Mouse (Mus musculus): ENCODE results near the gene Insr. TPM values are rescaled to one million over a fixed set of nuclear protein-coding genes. Genes with fewer than 3 reads are reported as not detected.

The Insr gene
- polyA plus RNA-seq, 1 experiment from 2014 or later: 37.9 TPM

DNA sequence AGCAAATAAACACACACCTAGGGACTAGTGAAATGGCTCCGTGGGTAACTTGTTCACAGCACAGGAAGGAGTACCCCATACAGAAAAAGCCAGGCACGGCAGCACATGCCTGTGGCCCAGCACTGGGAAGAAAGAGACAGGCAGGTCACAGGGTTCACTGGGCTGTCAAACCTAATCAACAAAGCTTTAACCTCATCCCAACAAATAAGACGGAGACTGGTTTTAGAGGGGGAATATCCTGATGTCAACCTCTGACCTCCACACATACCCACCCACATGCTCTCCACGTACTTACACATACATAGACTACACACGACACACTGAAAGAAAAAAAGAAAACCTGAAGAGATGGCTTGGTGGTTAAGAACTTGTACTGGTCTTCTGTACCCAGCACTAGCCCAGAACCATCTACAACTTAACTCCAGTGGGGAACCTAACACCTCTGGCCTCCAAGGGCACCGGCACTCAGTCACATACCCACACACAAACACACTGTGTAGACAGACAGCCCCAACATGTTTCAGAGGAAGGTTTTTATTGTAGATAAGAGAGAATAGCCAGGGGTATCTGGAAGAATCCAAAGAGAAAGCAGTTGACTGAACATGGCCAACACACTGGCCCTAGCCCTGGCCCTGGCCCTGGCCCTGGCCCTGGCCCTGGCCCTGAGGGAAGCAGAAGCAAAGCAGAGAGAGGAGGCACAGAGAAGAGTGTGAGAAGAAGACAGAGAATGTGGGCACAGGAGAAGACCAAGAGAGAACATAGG, 12.6 kb downstream of the Insr start:
- Histone ChIP-seq H3K9ac (ENCODE audit: low read length) (no peak overlapping the region), H3K4me2 (ENCODE audit: low read depth, severe bottlenecking) (no peak overlapping the region), H3K36me3 (ENCODE audit: control insufficient read depth, insufficient read depth, low read length) (no peaks in the 10 kb centered on the region), H3K27ac (replicated peaks; ENCODE audit: low read depth, low read length) (no peak overlapping the region), H3K27me3 (ENCODE audit: control insufficient read depth, insufficient read depth, low read length) (no peaks in the 10 kb centered on the region), H3K9me3 (ENCODE audit: control insufficient read depth, low read length) (no peaks in the 10 kb centered on the region), H3K4me1 (ENCODE audit: control insufficient read depth, insufficient read depth, low read length) (no peaks in the 10 kb centered on the region), H3K4me3 (ENCODE audit: low read depth, low read length) (no peak overlapping the region)
- 63% methylated on average over 6 of the region's 6 CpGs for WGBS
- DNase-seq (ENCODE audit: low spot score) (no peak), ATAC-seq (ENCODE audit: insufficient number of reproducible peaks, low FRiP score, low TSS enrichment, low read depth) (no peak)

DNA sequence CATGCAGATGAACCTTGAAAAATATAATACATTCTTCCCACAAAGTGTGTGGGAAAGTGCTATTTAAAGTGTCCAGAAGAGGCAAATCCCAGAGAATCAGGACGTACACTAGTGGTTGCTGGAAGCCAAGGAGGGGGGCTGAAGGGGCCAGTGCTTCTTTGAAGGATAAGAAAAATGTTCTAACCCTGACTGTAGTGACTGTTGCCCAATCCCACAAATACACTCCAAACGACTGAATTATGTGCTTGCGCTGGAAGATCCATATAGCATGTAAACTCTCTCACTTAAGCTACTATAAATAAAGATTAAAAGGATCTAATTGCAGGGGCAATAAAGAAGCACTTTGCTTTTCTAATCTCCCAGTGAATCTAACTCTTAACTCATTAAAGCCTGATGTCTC, 14.2 kb downstream of the Insr start:
- Histone ChIP-seq H3K4me2 (ENCODE audit: low read depth, severe bottlenecking) (no peak overlapping the region), H3K36me3 (ENCODE audit: control insufficient read depth, insufficient read depth, low read length) (no peaks in the 10 kb centered on the region), H3K27me3 (ENCODE audit: control insufficient read depth, insufficient read depth, low read length) (no peaks in the 10 kb centered on the region), H3K27ac (replicated peaks; ENCODE audit: low read depth, low read length) (no peak overlapping the region), H3K9ac (ENCODE audit: low read length) (no peak overlapping the region), H3K9me3 (ENCODE audit: control insufficient read depth, low read length) (no peaks in the 10 kb centered on the region), H3K4me3 (ENCODE audit: low read depth, low read length) (no peak overlapping the region), H3K4me1 (ENCODE audit: control insufficient read depth, insufficient read depth, low read length) (no peaks in the 10 kb centered on the region)
- DNase-seq (ENCODE audit: low spot score) (no peak), ATAC-seq (ENCODE audit: insufficient number of reproducible peaks, low FRiP score, low TSS enrichment, low read depth) (no peak)
- 48% methylated on average over 3 of the region's 3 CpGs for WGBS

DNA sequence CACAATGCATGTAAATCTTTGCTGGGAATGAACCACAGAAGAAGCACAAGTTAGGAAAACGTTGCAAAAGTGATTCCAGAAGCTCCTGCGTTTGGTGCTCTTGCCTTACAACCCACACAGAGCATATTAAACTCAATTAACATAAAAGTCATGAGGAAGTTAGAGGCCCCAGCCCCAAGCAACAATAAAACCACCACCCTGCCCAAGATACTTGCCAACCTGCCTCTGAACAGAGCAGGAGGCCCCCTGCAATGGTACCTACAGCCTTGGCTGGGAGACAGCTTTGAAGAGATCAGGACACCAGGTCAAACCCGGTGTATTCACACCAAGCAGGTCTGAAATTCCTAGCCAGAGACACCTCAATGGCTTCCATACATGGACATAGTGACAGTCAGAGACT, 16.6 kb downstream of the Insr start:
- no peaks in the 10 kb centered on the region for H3K9me3 ChIP-seq (ENCODE audit: control insufficient read depth, low read length)
- 81% methylated on average over 3 of the region's 3 CpGs for WGBS
- no peak for DNase-seq (ENCODE audit: low spot score)

DNA sequence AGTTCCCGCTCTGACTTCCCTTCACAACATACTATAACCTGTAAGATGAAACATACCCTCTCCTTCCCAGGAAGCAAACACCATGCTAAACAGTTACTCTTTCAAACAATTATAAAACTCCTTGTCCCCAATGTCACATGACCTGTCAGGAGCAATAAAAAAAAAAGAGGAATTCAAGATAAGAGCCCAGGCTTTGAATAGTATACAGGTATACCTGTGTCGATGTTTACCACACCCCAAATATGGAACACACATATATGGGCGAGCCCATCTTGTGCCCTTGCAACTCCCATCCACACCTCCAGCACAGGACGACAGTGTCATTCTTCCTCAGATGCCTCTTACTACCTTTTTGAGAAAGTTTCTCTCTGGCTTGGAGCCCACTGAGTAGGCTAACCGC, 18.3 kb downstream of the Insr start:
- Histone ChIP-seq H3K27me3 (ENCODE audit: control insufficient read depth, insufficient read depth, low read length) (no peaks in the 10 kb centered on the region), H3K9ac (ENCODE audit: low read length) (no peak overlapping the region), H3K36me3 (ENCODE audit: control insufficient read depth, insufficient read depth, low read length) (peaks cover 3% of the 10 kb centered on the region; the same call in 1 of the 2 replicates), H3K27ac (replicated peaks; ENCODE audit: low read depth, low read length) (no peak overlapping the region), H3K4me3 (ENCODE audit: low read depth, low read length) (no peak overlapping the region), H3K4me2 (ENCODE audit: low read depth, severe bottlenecking) (no peak overlapping the region), H3K4me1 (ENCODE audit: control insufficient read depth, insufficient read depth, low read length) (no peaks in the 10 kb centered on the region), H3K9me3 (ENCODE audit: control insufficient read depth, low read length) (no peaks in the 10 kb centered on the region)
- WGBS: 95% methylated on average over 5 of the region's 5 CpGs
- DNase-seq (ENCODE audit: low spot score): no peak
- ATAC-seq (ENCODE audit: insufficient number of reproducible peaks, low FRiP score, low TSS enrichment, low read depth): no peak

More for the DNA sequence above, 16.6 kb downstream of the Insr start:
- ATAC-seq (ENCODE audit: insufficient number of reproducible peaks, low FRiP score, low TSS enrichment, low read depth): no peak
- no peak overlapping the region for H3K27ac ChIP-seq (replicated peaks; ENCODE audit: low read depth, low read length)
- H3K9ac ChIP-seq (ENCODE audit: low read length): no peak overlapping the region
- no peaks in the 10 kb centered on the region for H3K27me3 ChIP-seq (ENCODE audit: control insufficient read depth, insufficient read depth, low read length)
- H3K4me3 ChIP-seq (ENCODE audit: low read depth, low read length): no peak overlapping the region
- no peak overlapping the region for H3K4me2 ChIP-seq (ENCODE audit: low read depth, severe bottlenecking)
- peaks cover 1% of the 10 kb centered on the region; the same call in 1 of the 2 replicates for H3K36me3 ChIP-seq (ENCODE audit: control insufficient read depth, insufficient read depth, low read length)
- no peaks in the 10 kb centered on the region for H3K4me1 ChIP-seq (ENCODE audit: control insufficient read depth, insufficient read depth, low read length)

DNA sequence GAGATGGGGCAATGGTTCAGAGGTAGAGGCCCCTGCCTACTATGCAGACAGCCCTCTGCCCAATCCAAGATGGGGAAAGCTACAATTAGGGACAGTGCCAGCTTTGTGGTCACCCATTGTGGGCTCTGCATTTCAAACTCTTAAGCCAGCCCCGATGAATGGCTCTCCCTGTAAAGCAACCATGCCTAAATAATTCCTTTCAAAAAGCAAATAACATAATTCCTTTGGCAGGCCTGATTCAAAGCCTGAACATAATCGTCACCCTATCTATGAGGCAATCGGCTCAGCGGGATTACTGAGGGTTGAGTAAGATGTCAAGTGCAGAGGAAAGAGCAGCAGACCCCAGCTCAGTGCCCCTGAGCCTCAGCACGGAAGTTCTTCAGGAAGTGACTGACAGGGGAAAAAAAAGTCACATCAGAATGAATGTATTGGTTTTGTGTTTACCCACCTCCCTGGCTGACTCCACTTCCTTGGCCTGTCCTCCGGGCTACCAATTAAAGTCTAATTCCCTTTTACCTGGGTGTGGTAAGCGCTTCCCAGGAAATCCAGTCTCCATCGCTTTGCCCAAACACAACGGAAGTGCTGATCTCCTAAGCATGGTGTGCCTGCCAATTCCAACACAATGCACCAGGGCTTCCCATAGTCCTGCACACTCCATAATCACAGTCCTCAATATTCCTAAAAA, 19.1 kb downstream of the Insr start:
- H3K27me3 ChIP-seq (ENCODE audit: control insufficient read depth, insufficient read depth, low read length): no peaks in the 10 kb centered on the region
- no peaks in the 10 kb centered on the region for H3K4me1 ChIP-seq (ENCODE audit: control insufficient read depth, insufficient read depth, low read length)
- H3K4me3 ChIP-seq (ENCODE audit: low read depth, low read length): no peak overlapping the region
- no peak for ATAC-seq (ENCODE audit: insufficient number of reproducible peaks, low FRiP score, low TSS enrichment, low read depth)
- H3K4me2 ChIP-seq (ENCODE audit: low read depth, severe bottlenecking): no peak overlapping the region
- H3K9me3 ChIP-seq (ENCODE audit: control insufficient read depth, low read length): no peaks in the 10 kb centered on the region
- no peak for DNase-seq (ENCODE audit: low spot score)
- WGBS: 86% methylated on average over 9 of the region's 9 CpGs
- no peak overlapping the region for H3K27ac ChIP-seq (replicated peaks; ENCODE audit: low read depth, low read length)
- H3K9ac ChIP-seq (ENCODE audit: low read length): no peak overlapping the region
- peaks cover 3% of the 10 kb centered on the region; the same call in 1 of the 2 replicates for H3K36me3 ChIP-seq (ENCODE audit: control insufficient read depth, insufficient read depth, low read length)

DNA sequence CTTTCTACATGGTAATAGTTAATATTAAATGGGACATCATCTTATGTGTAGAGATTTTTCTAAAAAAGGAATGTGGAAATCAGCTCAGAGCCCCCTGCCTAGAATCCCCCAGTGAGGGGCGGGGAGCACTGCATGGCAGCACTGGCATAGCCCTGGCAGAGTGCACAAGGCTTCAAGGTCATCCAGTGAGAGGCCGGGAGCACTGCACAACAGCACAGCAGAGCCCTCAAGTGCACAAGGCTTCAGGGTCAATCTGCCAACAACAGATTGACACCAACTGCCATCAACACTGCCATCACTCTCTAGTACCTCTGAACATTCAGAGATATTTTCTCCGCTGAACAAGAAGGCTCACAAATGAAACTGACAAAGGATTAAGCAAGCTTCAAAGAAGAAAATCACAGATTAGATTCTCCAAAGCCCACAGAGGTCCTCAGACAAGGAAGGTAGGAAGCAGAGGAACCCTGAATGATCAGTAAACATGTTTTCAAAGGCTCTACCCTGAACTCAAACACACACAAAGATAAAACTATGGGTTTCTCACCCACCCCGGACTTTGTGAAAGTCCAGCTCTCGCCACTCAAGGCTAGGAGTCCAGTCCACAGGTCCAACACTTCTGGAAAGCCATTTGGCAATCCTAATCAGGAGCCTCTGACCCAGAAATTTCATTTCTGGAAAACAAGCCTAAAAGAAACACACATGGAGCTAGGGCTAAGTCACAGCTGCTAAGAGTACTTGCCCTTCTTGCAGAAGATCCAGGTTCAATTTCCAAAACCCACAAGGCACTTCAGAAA, 23.1 kb downstream of the Insr start:
- peaks cover 5% of the 10 kb centered on the region; the same call in 1 of the 2 replicates for H3K36me3 ChIP-seq (ENCODE audit: control insufficient read depth, insufficient read depth, low read length)

DNA sequence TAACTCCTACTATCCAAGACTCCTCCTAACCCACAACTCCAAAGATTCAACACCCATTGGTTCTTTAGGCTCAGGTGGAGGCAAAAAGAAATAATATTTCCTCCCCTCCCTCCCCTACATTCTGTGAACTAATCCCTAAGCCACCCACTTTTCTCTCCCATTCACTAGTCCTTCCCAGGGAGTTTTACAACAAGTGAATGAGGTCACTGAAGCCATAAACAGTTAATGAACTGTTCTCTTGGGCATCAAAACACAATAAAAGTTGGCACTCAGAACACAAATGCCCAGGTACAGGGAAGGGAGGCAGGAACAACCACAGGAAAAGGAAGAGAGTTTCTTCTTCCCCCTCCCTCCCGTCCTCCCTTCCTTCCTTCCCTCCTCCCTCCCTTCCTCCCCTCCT, 24.1 kb downstream of the Insr start:
- 90% methylated on average over 1 of the region's 1 CpGs for WGBS
- peaks cover 5% of the 10 kb centered on the region; the same call in 1 of the 2 replicates for H3K36me3 ChIP-seq (ENCODE audit: control insufficient read depth, insufficient read depth, low read length)
- no peak overlapping the region for H3K9ac ChIP-seq (ENCODE audit: low read length)
- H3K4me1 ChIP-seq (ENCODE audit: control insufficient read depth, insufficient read depth, low read length): no peaks in the 10 kb centered on the region
- DNase-seq (ENCODE audit: low spot score): no peak
- no peak overlapping the region for H3K4me3 ChIP-seq (ENCODE audit: low read depth, low read length)
- ATAC-seq (ENCODE audit: insufficient number of reproducible peaks, low FRiP score, low TSS enrichment, low read depth): no peak
- H3K27me3 ChIP-seq (ENCODE audit: control insufficient read depth, insufficient read depth, low read length): no peaks in the 10 kb centered on the region
- H3K4me2 ChIP-seq (ENCODE audit: low read depth, severe bottlenecking): no peak overlapping the region
- H3K27ac ChIP-seq (replicated peaks; ENCODE audit: low read depth, low read length): no peak overlapping the region
- no peaks in the 10 kb centered on the region for H3K9me3 ChIP-seq (ENCODE audit: control insufficient read depth, low read length)

More for the DNA sequence above, 23.1 kb downstream of the Insr start:
- 94% methylated on average over 5 of the region's 5 CpGs for WGBS
- Histone ChIP-seq H3K4me1 (ENCODE audit: control insufficient read depth, insufficient read depth, low read length) (no peaks in the 10 kb centered on the region), H3K4me3 (ENCODE audit: low read depth, low read length) (no peak overlapping the region), H3K27ac (replicated peaks; ENCODE audit: low read depth, low read length) (no peak overlapping the region), H3K9ac (ENCODE audit: low read length) (no peak overlapping the region), H3K27me3 (ENCODE audit: control insufficient read depth, insufficient read depth, low read length) (no peaks in the 10 kb centered on the region), H3K4me2 (ENCODE audit: low read depth, severe bottlenecking) (no peak overlapping the region), H3K9me3 (ENCODE audit: control insufficient read depth, low read length) (no peaks in the 10 kb centered on the region)
- ATAC-seq (ENCODE audit: insufficient number of reproducible peaks, low FRiP score, low TSS enrichment, low read depth) (no peak), DNase-seq (ENCODE audit: low spot score) (no peak)

DNA sequence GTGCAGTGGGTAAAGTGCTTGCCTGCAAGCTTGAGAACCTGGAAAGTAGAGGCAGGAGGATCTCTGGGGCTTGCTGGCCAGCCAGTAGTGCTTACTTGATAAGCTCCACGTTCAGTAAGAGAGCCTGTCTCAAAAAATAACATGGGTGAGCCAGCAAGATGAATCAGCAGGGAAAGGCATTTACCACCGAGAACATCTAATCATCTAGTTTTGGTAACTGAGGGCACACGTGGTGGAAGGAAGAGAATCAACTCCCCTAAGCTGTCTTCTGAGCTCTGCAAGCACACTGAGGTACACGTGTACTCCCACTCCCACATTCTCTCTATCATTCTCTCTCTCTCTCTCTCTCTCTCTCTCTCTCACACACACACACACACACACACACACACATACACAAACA, 26.2 kb downstream of the Insr start:
- no peaks in the 10 kb centered on the region for H3K27me3 ChIP-seq (ENCODE audit: control insufficient read depth, insufficient read depth, low read length)
- H3K4me1 ChIP-seq (ENCODE audit: control insufficient read depth, insufficient read depth, low read length): no peaks in the 10 kb centered on the region
- no peak overlapping the region for H3K4me3 ChIP-seq (ENCODE audit: low read depth, low read length)
- no peaks in the 10 kb centered on the region for H3K9me3 ChIP-seq (ENCODE audit: control insufficient read depth, low read length)
- no peak overlapping the region for H3K27ac ChIP-seq (replicated peaks; ENCODE audit: low read depth, low read length)
- DNase-seq (ENCODE audit: low spot score) (no peak), ATAC-seq (ENCODE audit: insufficient number of reproducible peaks, low FRiP score, low TSS enrichment, low read depth) (no peak)
- H3K4me2 ChIP-seq (ENCODE audit: low read depth, severe bottlenecking): no peak overlapping the region
- WGBS: 78% methylated on average over 4 of the region's 4 CpGs
- peaks cover 5% of the 10 kb centered on the region; the same call in 1 of the 2 replicates for H3K36me3 ChIP-seq (ENCODE audit: control insufficient read depth, insufficient read depth, low read length)
- H3K9ac ChIP-seq (ENCODE audit: low read length): no peak overlapping the region
